ENCODE assay signal across 9 mouse cellular contexts in the genomic region with DNA sequence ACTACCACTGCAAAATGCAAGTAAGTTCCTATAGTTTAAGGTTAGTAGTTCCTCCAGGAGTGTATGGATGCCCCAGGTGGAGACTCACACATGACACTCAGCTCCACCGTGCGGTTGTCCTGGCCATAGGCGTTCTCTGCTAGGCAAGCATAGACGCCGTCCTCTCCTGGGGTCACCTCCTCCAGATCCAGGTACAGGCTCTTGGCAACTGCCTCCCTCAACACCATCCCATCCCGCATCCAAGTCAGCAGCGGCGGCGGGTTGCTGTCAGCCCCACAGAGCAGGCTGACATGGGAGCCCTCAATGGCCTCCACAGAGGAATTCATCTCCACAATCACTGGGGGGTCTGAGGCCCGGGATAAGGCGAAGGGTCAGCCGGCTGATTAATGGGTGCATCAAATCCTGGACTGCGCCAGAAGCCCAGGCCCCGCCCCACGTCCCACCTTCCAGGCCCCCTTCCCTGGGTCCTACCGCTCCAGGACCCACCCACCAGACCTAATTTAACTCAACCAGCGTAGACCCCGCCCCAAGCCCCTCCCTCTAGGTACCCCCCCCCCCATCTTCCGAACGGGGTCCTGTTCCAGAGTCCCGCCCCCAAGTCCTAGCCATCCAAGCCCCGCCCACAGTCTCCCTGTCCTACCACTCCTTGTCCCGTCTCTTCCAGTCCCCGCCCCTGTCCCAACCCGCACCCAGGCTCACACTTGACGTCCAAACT. TPM values are rescaled to one million over a fixed set of nuclear protein-coding genes. Genes with fewer than 3 reads are reported as not detected.
DNase-seq lines count a peak whose midpoint lies in the region; ATAC-seq lines count a peak whose summit lies in the region.
"Had no signal": no experiment of that assay in that cellular context is flagged by ENCODE, and none has a peak within 500 bp of the region (broad histone marks: within the 10 kb centered on the region; RNA-seq: fewer than 3 reads in every experiment).

No protein-coding gene starts in this region.

- H3K9ac ChIP-seq in embryonic facial prominence, embryonic 12.5 days, result peak overlapping the region; percentile 7; the same call in 1 of the 2 replicates

- H3K4me1 ChIP-seq in embryonic facial prominence, embryonic 12.5 days, result peaks cover 9% of the 10 kb centered on the region; the same call in 1 of the 2 replicates
- peaks cover 26% of the 10 kb centered on the region for H3K4me1 ChIP-seq in megakaryocyte, embryonic 14.5 days

- WGBS in embryonic facial prominence, embryonic 12.5 days, result 2% methylated on average over 25 of the region's 26 CpGs

- DNase-seq in adrenal gland, postnatal 10 days, result peak; percentile 32
- no peak for DNase-seq in adrenal gland, adult 8-10 months
- peak; percentile 29 for DNase-seq in kidney, postnatal 14 days
- no peak for DNase-seq in left cerebral cortex, postnatal 4 days
- DNase-seq in ovary, adult 18-20 months (ENCODE audit: low spot score), result no peak

- H3K9me3 ChIP-seq in embryonic facial prominence, embryonic 12.5 days, result no peaks in the 10 kb centered on the region
- no peaks in the 10 kb centered on the region for H3K9me3 ChIP-seq in megakaryocyte, embryonic 14.5 days

- intact Hi-C loops in left cerebral cortex, postnatal 4 days (cut with DNase I), result no loop called here

- H3K27me3 ChIP-seq in embryonic facial prominence, embryonic 12.5 days, result peaks cover 4% of the 10 kb centered on the region; the same call in 1 of the 2 replicates
- H3K27me3 ChIP-seq in megakaryocyte, embryonic 14.5 days (replicated peaks), result peaks cover 70% of the 10 kb centered on the region

- ATAC-seq in embryonic facial prominence, embryonic 12.5 days (ENCODE audit: insufficient number of reproducible peaks, insufficient read depth, low FRiP score, low TSS enrichment), result peak; percentile 62; the same call in 1 of the 2 replicates
- no peak for ATAC-seq in activated CD4-positive, CD25-positive, alpha-beta regulatory T cell, adult 4 months

- H3K36me3 ChIP-seq in embryonic facial prominence, embryonic 12.5 days, result no peaks in the 10 kb centered on the region
- no peaks in the 10 kb centered on the region for H3K36me3 ChIP-seq in megakaryocyte, embryonic 14.5 days (replicated peaks; ENCODE audit: low read length)

- H3K27ac ChIP-seq in embryonic facial prominence, embryonic 12.5 days, result no peak overlapping the region
- H3K27ac ChIP-seq: heart, adult 2 months had no signal

- peak overlapping the region; percentile 25 for H3K4me3 ChIP-seq in embryonic facial prominence, embryonic 12.5 days
- peak overlapping the region; percentile 86 for H3K4me3 ChIP-seq in megakaryocyte, embryonic 14.5 days (replicated peaks)
- H3K4me3 ChIP-seq: heart, adult 2 months had no signal

- peak overlapping the region; percentile 53 for H3K4me2 ChIP-seq in embryonic facial prominence, embryonic 12.5 days (replicated peaks)

RNA-seq across cellular contexts. Expression of gene Mag, which starts 6.2 kb away (rescaled TPM):
- total RNA-seq in adrenal gland, postnatal 10 days (2021), result under 1 TPM; 0.45 to 0.58 TPM
- 1 to 10 TPM in 1 of 4 experiments, under 1 TPM in 3; 0.32 to 1.3 (median 0.42) TPM for total RNA-seq in adrenal gland, adult 8-10 months (2022)
- 0.26 and 0.29 TPM in 2 replicates for polyA plus RNA-seq in embryonic facial prominence, embryonic 12.5 days (2016; fragmentation: Nextera tagmentation; extraction: Ambion mirVana)
- 1.2 TPM in 1 of 2 replicates, not detected in the other for polyA plus RNA-seq in megakaryocyte, embryonic 14.5 days (2012; ENCODE audit: insufficient read depth, low replicate concordance)
- total RNA-seq in left cerebral cortex, postnatal 4 days (2021), result 1 to 10 TPM; 1.3 to 3.4 TPM
- not detected for polyA plus RNA-seq in activated CD4-positive, CD25-positive, alpha-beta regulatory T cell, adult 4 months (2017; shearing (Covaris generic))
- total RNA-seq: heart, adult 2 months had no signal

RNA-seq across cellular contexts. Expression of gene Hamp2, which starts 16.0 kb away (rescaled TPM):
- total RNA-seq in adrenal gland, postnatal 10 days (2021), result 1 to 10 TPM in 1 of 2 experiments, not detected in 1; 1.1 TPM
- 1 to 10 TPM in 3 of 4 experiments, not detected in 1; 1.3 to 4.2 (median 2.6) TPM for total RNA-seq in adrenal gland, adult 8-10 months (2022)
- polyA plus RNA-seq in embryonic facial prominence, embryonic 12.5 days (2016; fragmentation: Nextera tagmentation; extraction: Ambion mirVana), result not detected in 2 replicates
- polyA plus RNA-seq in megakaryocyte, embryonic 14.5 days (2012; ENCODE audit: insufficient read depth, low replicate concordance), result not detected in 2 replicates
- total RNA-seq in left cerebral cortex, postnatal 4 days (2021), result not detected
- not detected for polyA plus RNA-seq in activated CD4-positive, CD25-positive, alpha-beta regulatory T cell, adult 4 months (2017; shearing (Covaris generic))

RNA-seq across cellular contexts. Expression of gene Cd22, which starts 28.3 kb away (rescaled TPM):
- 1 to 10 TPM; 3.3 to 5.1 TPM for total RNA-seq in adrenal gland, postnatal 10 days (2021)
- 1 to 10 TPM; 1.1 to 2.3 (median 1.5) TPM for total RNA-seq in adrenal gland, adult 8-10 months (2022)
- 0.09 and 0.17 TPM in 2 replicates for polyA plus RNA-seq in embryonic facial prominence, embryonic 12.5 days (2016; fragmentation: Nextera tagmentation; extraction: Ambion mirVana)
- polyA plus RNA-seq in megakaryocyte, embryonic 14.5 days (2012; ENCODE audit: insufficient read depth, low replicate concordance), result 0.03 TPM in 1 of 2 replicates, not detected in the other
- under 1 TPM; 0.44 to 0.48 TPM for total RNA-seq in left cerebral cortex, postnatal 4 days (2021)
- 1 to 10 TPM; 4.5 to 9.3 TPM for polyA plus RNA-seq in activated CD4-positive, CD25-positive, alpha-beta regulatory T cell, adult 4 months (2017; shearing (Covaris generic))

RNA-seq across cellular contexts. Expression of gene Hamp, which starts 35.4 kb away (rescaled TPM):
- 1 to 10 TPM in 1 of 2 experiments, under 1 TPM in 1; 0.88 to 1.3 TPM for total RNA-seq in adrenal gland, postnatal 10 days (2021)
- 10 to 100 TPM in 1 of 4 experiments, 1 to 10 TPM in 1, under 1 TPM in 1, not detected in 1; 0.99 to 15.0 (median 1.0) TPM for total RNA-seq in adrenal gland, adult 8-10 months (2022)
- not detected in 2 replicates for polyA plus RNA-seq in embryonic facial prominence, embryonic 12.5 days (2016; fragmentation: Nextera tagmentation; extraction: Ambion mirVana)
- polyA plus RNA-seq in megakaryocyte, embryonic 14.5 days (2012; ENCODE audit: insufficient read depth, low replicate concordance), result not detected in 2 replicates
- not detected for total RNA-seq in left cerebral cortex, postnatal 4 days (2021)
- polyA plus RNA-seq in activated CD4-positive, CD25-positive, alpha-beta regulatory T cell, adult 4 months (2017; shearing (Covaris generic)), result not detected

RNA-seq across cellular contexts. Expression of gene Ffar1, which starts 47.1 kb away (rescaled TPM):
- under 1 TPM; 0.09 to 0.12 TPM for total RNA-seq in adrenal gland, postnatal 10 days (2021)
- not detected for total RNA-seq in adrenal gland, adult 8-10 months (2022)
- polyA plus RNA-seq in embryonic facial prominence, embryonic 12.5 days (2016; fragmentation: Nextera tagmentation; extraction: Ambion mirVana), result not detected in 2 replicates
- polyA plus RNA-seq in megakaryocyte, embryonic 14.5 days (2012; ENCODE audit: insufficient read depth, low replicate concordance), result 0.16 TPM in 1 of 2 replicates, not detected in the other
- total RNA-seq in left cerebral cortex, postnatal 4 days (2021), result not detected
- polyA plus RNA-seq in activated CD4-positive, CD25-positive, alpha-beta regulatory T cell, adult 4 months (2017; shearing (Covaris generic)), result under 1 TPM; 0.19 to 0.28 TPM
- total RNA-seq: heart, adult 2 months had no signal

Comparison
In these comparisons a context has a peak if more than half of its experiments do, and no peak if none do; other contexts are left out.
1. DNase-seq: peak in adrenal gland, postnatal 10 days (single experiment) and kidney, postnatal 14 days (single experiment); none in adrenal gland, adult 8-10 months (single experiment), left cerebral cortex, postnatal 4 days (single experiment) and ovary, adult 18-20 months (single experiment).